Mouse (Mus musculus): ENCODE data around the gene Usp5.

- TF ChIP-seq CTCF (IDR thresholded peaks at IDR 0.05) (no peak), EP300 (IDR thresholded peaks at IDR 0.05) (no peak)
Measured at GRCm38 (mm10) chr6:124861266-124861665, 32.0 kb upstream of the Usp5 start.

All from lung, postnatal 0 days (tissue).